Mouse (Mus musculus) frontal cortex, postnatal 10 days (tissue): ENCODE results near the gene Ppargc1a.
A peak's percentile ranks its signal among the peaks of the same experiment; 100 is the strongest.

Experiments used
- DNase-seq, 2 experiments: peaks; one replicate each; pipeline ENCODE4 v3.0.0; 2022; ENCODE audit warnings: low spot score in 2 of 2, mixed read lengths in 1 of 2

The Ppargc1a gene

GRCm38 (mm10) chr5:51567659-51568058, at the start of gene Ppargc1a:
TSS of gene Ppargc1a (minus strand) at chr5:51567726.
- DNase-seq: no peak

GRCm38 (mm10) chr5:51616877-51617276, 49.4 kb upstream of the Ppargc1a start:
- DNase-seq: no peak

- no peak for DNase-seq
Observed at GRCm38 (mm10) chr5:51612049-51612448, 44.5 kb upstream of the Ppargc1a start.

GRCm38 (mm10) chr5:51607686-51608480, 40.4 kb upstream of the Ppargc1a start:
- no peak for DNase-seq

- DNase-seq: no peak
Observed at GRCm38 (mm10) chr5:51599549-51599948, 32.0 kb upstream of the Ppargc1a start.

GRCm38 (mm10) chr5:51595644-51596043, 28.1 kb upstream of the Ppargc1a start:
- no peak for DNase-seq

GRCm38 (mm10) chr5:51592206-51592605, 24.7 kb upstream of the Ppargc1a start:
- DNase-seq: no peak

- no peak for DNase-seq
Observed at GRCm38 (mm10) chr5:51591537-51592154, 24.1 kb upstream of the Ppargc1a start.

GRCm38 (mm10) chr5:51586187-51586586, 18.7 kb upstream of the Ppargc1a start:
- no peak for DNase-seq

GRCm38 (mm10) chr5:51584987-51585386, 17.5 kb upstream of the Ppargc1a start:
- no peak for DNase-seq

GRCm38 (mm10) chr5:51584186-51584585, 16.7 kb upstream of the Ppargc1a start:
- DNase-seq: no peak

GRCm38 (mm10) chr5:51583632-51584031, 16.1 kb upstream of the Ppargc1a start:
- peak in 1 of 2 experiments; percentile 8 for DNase-seq

- no peak for DNase-seq
Observed at GRCm38 (mm10) chr5:51583030-51583429, 15.5 kb upstream of the Ppargc1a start.

- DNase-seq: no peak
Observed at GRCm38 (mm10) chr5:51582618-51583017, 15.1 kb upstream of the Ppargc1a start.

GRCm38 (mm10) chr5:51577594-51577993, 10.1 kb upstream of the Ppargc1a start:
- DNase-seq: no peak

- no peak for DNase-seq
Observed at GRCm38 (mm10) chr5:51573770-51574169, 6.2 kb upstream of the Ppargc1a start.

- DNase-seq: peak; percentile 17 to 28
Observed at GRCm38 (mm10) chr5:51568198-51568690, 718 bp upstream of the Ppargc1a start.

GRCm38 (mm10) chr5:51565672-51566071, 1.9 kb downstream of the Ppargc1a start:
- DNase-seq: no peak

- no peak for DNase-seq
Observed at GRCm38 (mm10) chr5:51565038-51565437, 2.5 kb downstream of the Ppargc1a start.

- no peak for DNase-seq
Observed at GRCm38 (mm10) chr5:51563574-51563973, 4.0 kb downstream of the Ppargc1a start.

GRCm38 (mm10) chr5:51557607-51558278, 9.8 kb downstream of the Ppargc1a start:
- DNase-seq: no peak

- peak; percentile 12 to 23 for DNase-seq
Observed at GRCm38 (mm10) chr5:51553671-51554070, 13.9 kb downstream of the Ppargc1a start.
